Mouse (Mus musculus) C2C12 (cell line): ENCODE data around the gene Rflnb. TPM values are rescaled to one million over a fixed set of nuclear protein-coding genes. Genes with fewer than 3 reads are reported as not detected.

Experiments
- H3K27me3 ChIP-seq: one replicate; pipeline ENCODE4 v1.6.1; 2011; ENCODE audit not compliant: control insufficient read depth, insufficient read depth, insufficient read length
- H3K36me3 ChIP-seq: one replicate; pipeline ENCODE4 v1.6.1; 2011; ENCODE audit not compliant: control insufficient read depth, insufficient read depth
- H3K4me3 ChIP-seq: one replicate; pipeline ENCODE4 v1.5.1; 2011; ENCODE audit warnings: mild to moderate bottlenecking, control low read depth; ENCODE audit not compliant: poor library complexity, insufficient read depth, severe bottlenecking
- H3K79me2 ChIP-seq: one replicate; pipeline ENCODE4 v1.6.1; 2011; ENCODE audit not compliant: control insufficient read depth, insufficient read depth
- H3K79me3 ChIP-seq: one replicate; pipeline ENCODE4 v1.6.1; 2011; ENCODE audit warnings: low read depth, control low read depth
- H3ac ChIP-seq: one replicate; pipeline ENCODE3; 2011; ENCODE audit warnings: low read depth; ENCODE audit not compliant: control insufficient read depth, insufficient read length
- CEBPB ChIP-seq: IDR thresholded peaks from one replicate; pipeline ENCODE4 v1.6.1; 2011; ENCODE audit warnings: low read depth, mild to moderate bottlenecking, control low read depth, moderate library complexity
- CTCF ChIP-seq: IDR thresholded peaks from one replicate; pipeline ENCODE4 v1.5.1; 2011; ENCODE audit not compliant: control insufficient read depth, insufficient read depth, insufficient read length
- FOSL1 ChIP-seq: IDR thresholded peaks from one replicate; pipeline ENCODE4 v1.8.0; 2011; ENCODE audit warnings: mild to moderate bottlenecking, low read length; ENCODE audit not compliant: poor library complexity, insufficient read depth, severe bottlenecking
- MAX ChIP-seq: IDR thresholded peaks from one replicate; pipeline ENCODE4 v1.6.1; 2011; ENCODE audit warnings: mild to moderate bottlenecking, control low read depth
- MYOD1 ChIP-seq: IDR thresholded peaks from one replicate; pipeline ENCODE4 v1.6.1; 2011; ENCODE audit warnings: low read depth; ENCODE audit not compliant: control insufficient read depth, insufficient read length
- MYOG ChIP-seq: IDR thresholded peaks from one replicate; pipeline ENCODE4 v1.6.1; 2011; ENCODE audit not compliant: control insufficient read depth, insufficient read length; ENCODE audit errors: extremely low read depth
- USF1 ChIP-seq: IDR thresholded peaks from one replicate; pipeline ENCODE4 v1.6.1; 2011; ENCODE audit warnings: low read depth, mild to moderate bottlenecking, control low read depth, moderate library complexity
- polyA plus RNA-seq: library from polyadenylated mRNA; unstranded; fragments of >200 nt; fragmentation: generic; extraction: Trizol; gene quantifications from one replicate; pipeline ENCODE4 v1.2.1, GENCODE M21; 2012; ENCODE audit warnings: missing spikeins

The Rflnb gene
- polyA plus RNA-seq, 1 experiment = 8.0 TPM

DNA sequence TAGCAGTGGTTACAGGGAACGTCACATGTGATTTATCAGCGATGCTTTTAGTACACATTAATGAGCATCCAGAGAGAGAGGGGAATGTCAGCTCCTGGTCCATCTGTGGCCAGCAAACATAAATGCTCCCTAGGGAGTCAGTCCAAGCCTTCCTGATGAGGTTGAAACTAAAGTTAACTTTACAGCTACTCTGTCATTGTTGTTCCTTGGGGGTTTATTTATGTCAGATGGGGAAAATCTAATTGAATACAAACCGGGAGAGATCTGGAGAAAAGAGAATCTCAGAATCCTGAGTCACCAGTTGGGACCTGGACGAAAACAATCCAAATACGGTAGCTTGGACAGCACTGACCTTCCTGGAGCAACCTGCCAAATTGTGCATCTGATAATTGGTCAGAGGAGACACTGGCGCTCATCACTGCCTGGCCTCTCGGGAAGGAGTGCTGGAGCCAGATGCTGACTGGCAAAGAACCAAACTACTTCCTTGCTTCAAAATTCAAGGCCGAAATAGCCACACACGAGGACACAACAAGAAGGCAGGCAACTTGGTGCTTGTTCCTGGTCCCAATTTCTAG, 38.0 kb upstream of the Rflnb start:
- H3K36me3 ChIP-seq = peaks cover 7% of the 10 kb centered on the region
- no peaks in the 10 kb centered on the region for H3K79me3 ChIP-seq
- no peak for TF ChIP-seq MYOG
- TF ChIP-seq USF1 = no peak
- no peak for TF ChIP-seq CTCF

DNA sequence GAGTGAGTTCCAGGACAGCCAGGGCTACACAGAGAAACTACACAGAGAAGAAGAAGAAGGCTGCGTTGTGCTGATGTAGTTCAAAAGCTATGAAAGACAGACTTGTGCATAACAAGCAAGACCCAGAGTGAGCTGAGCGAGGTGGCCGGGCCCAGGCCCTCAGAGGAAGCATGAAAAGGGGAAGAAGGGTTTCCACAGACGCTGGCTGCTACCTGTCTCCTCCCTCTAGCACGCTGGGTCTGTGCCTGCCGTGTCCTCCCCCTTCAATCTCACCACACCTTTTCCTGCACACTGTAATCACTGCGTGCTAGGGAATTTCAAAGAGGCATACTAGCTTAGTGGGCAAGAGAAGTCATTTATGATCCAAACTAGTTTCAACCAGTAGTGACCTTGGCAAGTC, 36.8 kb upstream of the Rflnb start:
- no peak overlapping the region for H3ac ChIP-seq
- no peaks in the 10 kb centered on the region for H3K79me2 ChIP-seq
- no peak overlapping the region for H3K4me3 ChIP-seq
- H3K36me3 ChIP-seq = peaks cover 7% of the 10 kb centered on the region
- TF ChIP-seq CTCF (no peak), MAX (no peak), MYOD1 (no peak), CEBPB (no peak), MYOG (no peak), FOSL1 (no peak), USF1 (no peak)
- no peaks in the 10 kb centered on the region for H3K27me3 ChIP-seq
- H3K79me3 ChIP-seq = no peaks in the 10 kb centered on the region

More for the DNA sequence above, 38.0 kb upstream of the Rflnb start:
- Histone ChIP-seq H3K79me2 (no peaks in the 10 kb centered on the region), H3ac (no peak overlapping the region), H3K4me3 (no peak overlapping the region), H3K27me3 (no peaks in the 10 kb centered on the region)

DNA sequence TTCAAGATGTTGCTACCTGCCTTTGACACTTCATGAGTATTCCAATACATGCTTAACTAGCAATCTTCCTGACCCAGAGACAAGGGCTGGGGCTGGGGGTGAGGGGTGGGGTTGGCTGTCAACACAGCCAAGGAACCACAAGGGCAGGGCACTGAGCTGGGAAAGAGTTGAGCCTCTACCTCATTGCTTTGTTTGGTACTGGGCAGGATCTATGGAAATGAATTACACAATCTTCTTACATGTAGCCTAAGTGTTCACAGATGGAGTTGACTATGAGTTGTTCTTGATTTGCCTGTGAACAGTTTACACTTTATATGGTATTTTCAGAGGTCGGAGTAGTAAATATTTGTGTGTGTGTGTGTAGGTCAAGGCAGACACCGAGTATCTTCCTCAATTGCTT, 33.3 kb upstream of the Rflnb start:
- Histone ChIP-seq H3K36me3 (peaks cover 6% of the 10 kb centered on the region), H3ac (no peak overlapping the region), H3K4me3 (no peak overlapping the region), H3K79me3 (no peaks in the 10 kb centered on the region), H3K79me2 (no peaks in the 10 kb centered on the region), H3K27me3 (no peaks in the 10 kb centered on the region)
- TF ChIP-seq MYOG (no peak), FOSL1 (no peak), MYOD1 (no peak), CEBPB (no peak), CTCF (no peak), USF1 (no peak)

DNA sequence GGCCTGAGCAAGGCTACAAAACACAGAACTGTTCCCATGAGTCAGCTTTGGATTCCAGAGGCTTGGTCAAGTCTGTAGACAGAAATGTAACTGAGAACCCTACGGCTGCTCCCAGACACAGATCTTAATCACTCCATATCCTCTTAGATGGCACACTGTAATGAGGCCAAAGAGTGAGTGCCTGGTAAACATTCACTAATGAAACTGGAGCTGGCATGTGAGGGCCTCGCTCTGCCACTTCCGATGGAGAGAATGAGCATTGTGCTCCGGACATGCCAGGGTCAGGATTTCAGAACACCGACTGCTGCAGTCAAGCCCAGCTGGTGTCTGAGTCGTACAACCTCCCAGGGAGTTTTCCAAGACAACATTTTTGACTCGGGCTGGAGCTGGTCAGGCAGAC, 32.4 kb upstream of the Rflnb start:
- H3K79me2 ChIP-seq = no peaks in the 10 kb centered on the region
- H3ac ChIP-seq = peak overlapping the region; percentile 5
- peaks cover 3% of the 10 kb centered on the region for H3K36me3 ChIP-seq
- no peaks in the 10 kb centered on the region for H3K79me3 ChIP-seq
- no peak for TF ChIP-seq MYOD1
- TF ChIP-seq MAX = no peak
- no peak for TF ChIP-seq CTCF
- TF ChIP-seq MYOG = no peak
- no peak for TF ChIP-seq USF1
- no peak for TF ChIP-seq FOSL1
- TF ChIP-seq CEBPB = no peak
- H3K4me3 ChIP-seq = no peak overlapping the region
- no peaks in the 10 kb centered on the region for H3K27me3 ChIP-seq

DNA sequence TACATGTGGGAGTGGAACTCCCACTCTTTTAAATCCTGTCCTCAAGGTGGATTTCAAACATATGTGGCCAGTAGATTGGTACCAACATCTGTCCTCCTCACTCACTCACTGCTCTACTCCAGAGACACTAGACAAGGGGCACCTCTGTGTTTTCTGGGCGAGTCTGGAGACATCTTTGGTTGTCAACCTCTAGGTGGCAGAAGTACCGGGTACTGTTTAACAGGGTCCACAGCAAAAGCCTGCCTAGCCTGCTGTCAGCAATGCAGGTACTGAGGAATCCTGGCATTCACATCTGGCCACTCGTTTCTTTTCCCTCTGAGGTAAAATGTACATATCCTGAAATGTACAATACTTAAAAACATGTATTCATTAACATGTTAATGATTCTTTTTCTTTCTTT, 28.9 kb upstream of the Rflnb start:
- H3K79me3 ChIP-seq = no peaks in the 10 kb centered on the region
- H3K4me3 ChIP-seq = no peak overlapping the region
- H3K27me3 ChIP-seq = no peaks in the 10 kb centered on the region
- TF ChIP-seq CEBPB (no peak), MAX (no peak), MYOD1 (no peak), USF1 (no peak), MYOG (no peak), CTCF (no peak)
- H3K79me2 ChIP-seq = no peaks in the 10 kb centered on the region
- no peak overlapping the region for H3ac ChIP-seq
- no peaks in the 10 kb centered on the region for H3K36me3 ChIP-seq

DNA sequence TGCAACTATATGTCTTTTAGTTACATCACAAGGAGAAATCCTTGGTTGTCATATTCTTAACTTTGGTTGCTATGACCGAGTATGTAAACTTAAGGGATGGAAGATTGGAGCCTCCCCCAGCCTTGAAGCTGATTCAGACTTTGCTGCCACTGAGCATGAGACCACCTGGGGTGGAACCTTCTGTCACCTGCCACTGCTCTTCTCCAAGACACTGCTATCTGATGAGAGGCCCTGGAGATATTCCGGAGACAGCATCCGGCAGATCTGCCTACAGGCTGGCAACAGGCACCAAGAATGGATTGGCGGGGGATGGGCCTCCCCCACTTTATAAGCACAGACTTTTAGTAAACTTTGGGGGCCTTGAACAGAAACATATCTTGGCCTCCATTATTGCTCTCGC, 24.9 kb upstream of the Rflnb start:
- Histone ChIP-seq H3K79me2 (no peaks in the 10 kb centered on the region), H3ac (no peak overlapping the region), H3K36me3 (no peaks in the 10 kb centered on the region), H3K4me3 (no peak overlapping the region), H3K27me3 (no peaks in the 10 kb centered on the region), H3K79me3 (no peaks in the 10 kb centered on the region)
- TF ChIP-seq MYOG (no peak), USF1 (no peak), CTCF (no peak), CEBPB (no peak), MAX (no peak), FOSL1 (no peak), MYOD1 (no peak)
